Mouse (Mus musculus): ENCODE measurements around the gene Trex2. TPM values are rescaled to one million over a fixed set of nuclear protein-coding genes. Genes with fewer than 3 reads are reported as not detected.

Trex2 gene
- total RNA-seq (2022) = not detected

GRCm38 (mm10) chrX:73435252-73435651 lies at the start of gene Trex2:
Gene Trex2, minus strand, starts transcription at chrX:73435344.
- no peak for DNase-seq (ENCODE audit: low spot score in 2 of 2)

- DNase-seq (ENCODE audit: low spot score in 2 of 2) = no peak
Measured at GRCm38 (mm10) chrX:73484870-73485269, 49.7 kb upstream of the Trex2 start.

- DNase-seq (ENCODE audit: low spot score in 2 of 2) = no peak
Measured at GRCm38 (mm10) chrX:73484076-73484475, 48.9 kb upstream of the Trex2 start.

- DNase-seq (ENCODE audit: low spot score in 2 of 2) = no peak
Measured at GRCm38 (mm10) chrX:73483484-73483810, 48.3 kb upstream of the Trex2 start, which contains the start of gene Bgn. Gene Bgn, plus strand, starts transcription at chrX:73483602.

GRCm38 (mm10) chrX:73482643-73483483 lies 47.7 kb upstream of the Trex2 start:
- DNase-seq (ENCODE audit: low spot score in 2 of 2) = no peak

- DNase-seq (ENCODE audit: low spot score in 2 of 2) = no peak
Measured at GRCm38 (mm10) chrX:73480334-73480733, 45.2 kb upstream of the Trex2 start.

GRCm38 (mm10) chrX:73479656-73480055 lies 44.5 kb upstream of the Trex2 start:
- DNase-seq (ENCODE audit: low spot score in 2 of 2) = no peak

- no peak for DNase-seq (ENCODE audit: low spot score in 2 of 2)
Measured at GRCm38 (mm10) chrX:73477500-73477899, 42.4 kb upstream of the Trex2 start.

GRCm38 (mm10) chrX:73476621-73477020 lies 41.5 kb upstream of the Trex2 start:
- no peak for DNase-seq (ENCODE audit: low spot score in 2 of 2)

GRCm38 (mm10) chrX:73475658-73476256 lies 40.6 kb upstream of the Trex2 start:
- DNase-seq (ENCODE audit: low spot score in 2 of 2) = no peak

GRCm38 (mm10) chrX:73474340-73475165 lies 39.4 kb upstream of the Trex2 start:
- DNase-seq (ENCODE audit: low spot score in 2 of 2) = no peak

GRCm38 (mm10) chrX:73471764-73472163 lies 36.6 kb upstream of the Trex2 start:
- DNase-seq (ENCODE audit: low spot score in 2 of 2) = no peak

- no peak for DNase-seq (ENCODE audit: low spot score in 2 of 2)
Measured at GRCm38 (mm10) chrX:73468752-73469151, 33.6 kb upstream of the Trex2 start.

GRCm38 (mm10) chrX:73468330-73468729 lies 33.2 kb upstream of the Trex2 start:
- DNase-seq (ENCODE audit: low spot score in 2 of 2) = no peak

- DNase-seq (ENCODE audit: low spot score in 2 of 2) = no peak
Measured at GRCm38 (mm10) chrX:73467446-73468241, 32.5 kb upstream of the Trex2 start.

- no peak for DNase-seq (ENCODE audit: low spot score in 2 of 2)
Measured at GRCm38 (mm10) chrX:73465483-73466186, 30.5 kb upstream of the Trex2 start.

- DNase-seq (ENCODE audit: low spot score in 2 of 2) = no peak
Measured at GRCm38 (mm10) chrX:73460792-73461191, 25.6 kb upstream of the Trex2 start.

- peak; percentile 89 to 92 for DNase-seq (ENCODE audit: low spot score in 2 of 2)
Measured at GRCm38 (mm10) chrX:73458877-73459392, 23.8 kb upstream of the Trex2 start, which contains the start of gene Haus7. Gene Haus7, minus strand, starts transcription at chrX:73459044.

- peak in 1 of 2 experiments; percentile 58 for DNase-seq (ENCODE audit: low spot score in 2 of 2)
Measured at GRCm38 (mm10) chrX:73451949-73452348, 16.8 kb upstream of the Trex2 start.

GRCm38 (mm10) chrX:73441428-73441827 lies 6.3 kb upstream of the Trex2 start:
- no peak for DNase-seq (ENCODE audit: low spot score in 2 of 2)
